Mouse (Mus musculus) cerebellum, adult 2 months (tissue): Measurements from ENCODE around the gene Nphp1. TPM values are rescaled to one million over a fixed set of nuclear protein-coding genes. Genes with fewer than 3 reads are reported as not detected.

Experiments
- DNase-seq, 2 experiments: peaks; one replicate each; pipeline ENCODE4 v3.0.0; 2021
- H3K27ac ChIP-seq: fragments of 200-500 bp; 2 replicates; pipeline ENCODE4 v1.5.1; 2012; ENCODE audit warnings: low read length, control low read depth, inconsistent platforms; ENCODE audit not compliant: insufficient read depth
- H3K27me3 ChIP-seq: fragments of 200-500 bp; 2 replicates; pipeline ENCODE4 v1.6.1; 2012; ENCODE audit warnings: inconsistent platforms, mild to moderate bottlenecking, low read length, moderate library complexity; ENCODE audit not compliant: control insufficient read depth, insufficient read depth
- H3K4me1 ChIP-seq: fragments of 200-500 bp; 2 replicates; pipeline ENCODE4 v1.6.1; 2011; ENCODE audit warnings: low read length; ENCODE audit not compliant: control insufficient read depth, insufficient read depth
- H3K4me3 ChIP-seq: fragments of 200-500 bp; replicated peaks from 2 replicates; pipeline ENCODE3; 2011; ENCODE audit warnings: mild to moderate bottlenecking, low read depth, low read length, control low read depth; ENCODE audit not compliant: insufficient read depth
- CTCF ChIP-seq: fragments of 200-500 bp; IDR thresholded peaks from 2 replicates; pipeline ENCODE4 v1.5.1; 2011; ENCODE audit warnings: low read depth, mild to moderate bottlenecking, control low read depth, low read length, moderate library complexity, borderline replicate concordance; ENCODE audit not compliant: insufficient read depth
- POLR2A ChIP-seq: fragments of 200-500 bp; IDR thresholded peaks from 2 replicates; pipeline ENCODE4 v1.6.1; 2011; ENCODE audit warnings: low read length, control low read depth, borderline replicate concordance; ENCODE audit not compliant: insufficient read depth
- WGBS: fragments of 180-500 bp; shearing (Covaris S2); methylation state at CpG from one replicate; pipeline ENCODE4 v1.1.7; 2018; 5-methylcytosine and 5-hydroxymethylcytosine counted together
- polyA plus RNA-seq: library from polyadenylated mRNA; depleted of rRNA; stranded (reverse); fragments of >200 nt; gene quantifications from 2 replicates; pipeline ENCODE4 v1.2.3, GENCODE M21; 2012

Gene Nphp1
- polyA plus RNA-seq, 1 experiment = 11.4 TPM

- 48% methylated on average over 15 of the region's 15 CpGs for WGBS
- Histone ChIP-seq H3K4me3 (no peak overlapping the region), H3K27me3 (no peaks in the 10 kb centered on the region), H3K27ac (no peak overlapping the region), H3K4me1 (no peaks in the 10 kb centered on the region)
- TF ChIP-seq CTCF (no peak), POLR2A (no peak)
- no peak for DNase-seq
These were observed 59.8 kb downstream of the Nphp1 start for GRCm38 (mm10) chr2:127728661-127729450.

GRCm38 (mm10) chr2:127728146-127728545 is 60.6 kb downstream of the Nphp1 start:
- WGBS = 87% methylated on average over 6 of the region's 6 CpGs
- DNase-seq = no peak

GRCm38 (mm10) chr2:127723193-127723592 is 65.5 kb downstream of the Nphp1 start:
- peaks cover 9% of the 10 kb centered on the region for H3K4me1 ChIP-seq
- WGBS = 71% methylated on average over 4 of the region's 4 CpGs
- peak; percentile 20 to 27 for DNase-seq
- TF ChIP-seq CTCF (no peak), POLR2A (no peak)
- H3K27me3 ChIP-seq = no peaks in the 10 kb centered on the region
- H3K4me3 ChIP-seq = no peak overlapping the region
- H3K27ac ChIP-seq = peak overlapping the region; percentile 19; the same call in 1 of the 2 replicates

More at GRCm38 (mm10) chr2:127728146-127728545, 60.6 kb downstream of the Nphp1 start:
- H3K4me3 ChIP-seq = no peak overlapping the region
- TF ChIP-seq CTCF (no peak), POLR2A (no peak)
- H3K27ac ChIP-seq = no peak overlapping the region
- H3K27me3 ChIP-seq = no peaks in the 10 kb centered on the region
- H3K4me1 ChIP-seq = peaks cover 3% of the 10 kb centered on the region; the same call in 1 of the 2 replicates

GRCm38 (mm10) chr2:127722176-127722892 is 66.4 kb downstream of the Nphp1 start:
- peak overlapping the region; percentile 38 for H3K27ac ChIP-seq
- H3K27me3 ChIP-seq = no peaks in the 10 kb centered on the region
- no peak overlapping the region for H3K4me3 ChIP-seq
- TF ChIP-seq POLR2A = no peak
- TF ChIP-seq CTCF = no peak
- H3K4me1 ChIP-seq = peaks cover 9% of the 10 kb centered on the region
- DNase-seq = peak; percentile 82 to 93
- WGBS = 34% methylated on average over 7 of the region's 7 CpGs

- no peak for DNase-seq
- Histone ChIP-seq H3K27me3 (no peaks in the 10 kb centered on the region), H3K27ac (no peak overlapping the region), H3K4me1 (peaks cover 9% of the 10 kb centered on the region), H3K4me3 (no peak overlapping the region)
- TF ChIP-seq CTCF = no peak
- no peak for TF ChIP-seq POLR2A
- WGBS = 75% methylated on average over 8 of the region's 8 CpGs
These were observed 69.7 kb downstream of the Nphp1 start for GRCm38 (mm10) chr2:127718839-127719468.

GRCm38 (mm10) chr2:127714726-127715125 is 74.0 kb downstream of the Nphp1 start:
- WGBS = 76% methylated on average over 3 of the region's 3 CpGs

GRCm38 (mm10) chr2:127708792-127709191 is 79.9 kb downstream of the Nphp1 start:
- 53% methylated on average over 3 of the region's 3 CpGs for WGBS
- Histone ChIP-seq H3K27me3 (no peaks in the 10 kb centered on the region), H3K4me1 (no peaks in the 10 kb centered on the region), H3K27ac (no peak overlapping the region), H3K4me3 (no peak overlapping the region)
- no peak for DNase-seq
- TF ChIP-seq POLR2A (no peak), CTCF (no peak)

More at GRCm38 (mm10) chr2:127714726-127715125, 74.0 kb downstream of the Nphp1 start:
- TF ChIP-seq POLR2A = no peak
- TF ChIP-seq CTCF = no peak
- Histone ChIP-seq H3K27me3 (no peaks in the 10 kb centered on the region), H3K4me3 (no peak overlapping the region), H3K27ac (no peak overlapping the region), H3K4me1 (no peaks in the 10 kb centered on the region)
- DNase-seq = no peak

- Histone ChIP-seq H3K27me3 (no peaks in the 10 kb centered on the region), H3K4me1 (no peaks in the 10 kb centered on the region), H3K27ac (no peak overlapping the region), H3K4me3 (no peak overlapping the region)
- TF ChIP-seq POLR2A (no peak), CTCF (no peak)
- 51% methylated on average over 3 of the region's 3 CpGs for WGBS
- no peak for DNase-seq
These were observed 80.6 kb downstream of the Nphp1 start for GRCm38 (mm10) chr2:127708060-127708459.
